12 mouse cellular contexts compared by ENCODE assay signal in genomic region chr3:156992811-156993210, GRCm38 (mm10).
"Had no signal": no experiment of that assay in that cellular context is flagged by ENCODE, and none has a peak within 500 bp of the region (broad histone marks: within the 10 kb centered on the region; RNA-seq: fewer than 3 reads in every experiment).

No protein-coding gene starts in this region.

- H3K9ac ChIP-seq: limb, embryonic 15.5 days; liver, embryonic 12.5 days; lung, embryonic 15.5 days; midbrain, embryonic 13.5 days had no signal

- H3K4me1 ChIP-seq: limb, embryonic 15.5 days; liver, embryonic 12.5 days; lung, embryonic 15.5 days; midbrain, embryonic 13.5 days had no signal

- H3K4me3 ChIP-seq: limb, embryonic 15.5 days; liver, embryonic 12.5 days; lung, embryonic 15.5 days; midbrain, embryonic 13.5 days had no signal

- H3K27me3 ChIP-seq: limb, embryonic 15.5 days; liver, embryonic 12.5 days; lung, embryonic 15.5 days; midbrain, embryonic 13.5 days had no signal

- H3K27ac ChIP-seq: kidney, postnatal 0 days; limb, embryonic 15.5 days; liver, embryonic 12.5 days; lung, embryonic 15.5 days; midbrain, embryonic 13.5 days; stomach, postnatal 0 days had no signal

- ATAC-seq: liver, embryonic 12.5 days; midbrain, embryonic 13.5 days had no signal

- H3K4me2 ChIP-seq: limb, embryonic 15.5 days; liver, embryonic 12.5 days; lung, embryonic 15.5 days; midbrain, embryonic 13.5 days had no signal

- DNase-seq: kidney, adult 11 months; kidney, adult 9 months; kidney, postnatal 36 days; lung, postnatal 14 days; thymus, adult 18-20 months; thymus, postnatal 14 days had no signal

- H3K9me3 ChIP-seq: limb, embryonic 15.5 days; liver, embryonic 12.5 days; lung, embryonic 15.5 days; midbrain, embryonic 13.5 days had no signal

- H3K36me3 ChIP-seq: limb, embryonic 15.5 days; liver, embryonic 12.5 days; lung, embryonic 15.5 days; midbrain, embryonic 13.5 days had no signal
